In the genomic region with DNA sequence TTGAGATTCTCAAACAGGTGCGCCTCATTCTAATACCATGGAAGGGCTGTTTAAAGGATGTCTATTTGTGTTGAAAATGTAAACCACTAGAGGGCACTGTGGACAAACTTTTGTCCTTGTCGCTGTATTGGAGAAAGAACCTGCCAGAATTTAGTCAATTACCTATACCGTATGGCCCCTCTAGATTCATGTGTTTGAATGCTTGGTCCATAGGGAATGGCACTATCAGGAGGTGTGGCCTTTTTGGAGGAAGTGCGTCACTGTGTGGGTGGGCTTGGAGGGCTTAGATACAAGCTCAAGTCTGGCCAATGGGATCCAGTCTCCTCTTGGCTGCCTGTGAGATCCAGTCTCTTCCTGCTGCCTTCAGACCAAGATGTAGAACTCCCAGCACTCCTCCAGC, we compare ENCODE assay signal across 9 mouse cellular contexts.
DNase-seq lines count a peak whose midpoint lies in the region; ATAC-seq lines count a peak whose summit lies in the region.
"Had no signal": no experiment of that assay in that cellular context is flagged by ENCODE, and none has a peak within 500 bp of the region (broad histone marks: within the 10 kb centered on the region; RNA-seq: fewer than 3 reads in every experiment).

No protein-coding gene starts in this region.

- no peak overlapping the region for H3K4me3 ChIP-seq in kidney, embryonic 16.5 days (ENCODE audit: low read length)
- no peak overlapping the region for H3K4me3 ChIP-seq in midbrain, embryonic 10.5 days
- H3K4me3 ChIP-seq: heart, embryonic 13.5 days had no signal

- ATAC-seq in kidney, embryonic 16.5 days (ENCODE audit: low FRiP score, low TSS enrichment), result peak; percentile 59

- 16% methylated on average over 4 of the region's 4 CpGs for WGBS in kidney, embryonic 16.5 days
- WGBS in midbrain, embryonic 10.5 days, result 26% methylated on average over 4 of the region's 4 CpGs

- no peak overlapping the region for H3K9ac ChIP-seq in kidney, embryonic 16.5 days (replicated peaks; ENCODE audit: low read length)
- H3K9ac ChIP-seq: heart, embryonic 13.5 days had no signal

- no peak overlapping the region for H3K27ac ChIP-seq in kidney, embryonic 16.5 days (ENCODE audit: low read length)
- H3K27ac ChIP-seq in midbrain, embryonic 10.5 days (replicated peaks), result no peak overlapping the region
- H3K27ac ChIP-seq: heart, embryonic 13.5 days had no signal

- H3K27me3 ChIP-seq in kidney, embryonic 16.5 days (ENCODE audit: insufficient read depth, low read length), result no peaks in the 10 kb centered on the region
- no peaks in the 10 kb centered on the region for H3K27me3 ChIP-seq in midbrain, embryonic 10.5 days (ENCODE audit: low read depth, poor library complexity, severe bottlenecking)
- H3K27me3 ChIP-seq: heart, embryonic 13.5 days had no signal

- H3K9me3 ChIP-seq in kidney, embryonic 16.5 days (ENCODE audit: low read length), result no peaks in the 10 kb centered on the region
- no peaks in the 10 kb centered on the region; the same call in 1 of the 2 replicates for H3K9me3 ChIP-seq in midbrain, embryonic 10.5 days (replicated peaks)
- H3K9me3 ChIP-seq: heart, embryonic 13.5 days had no signal

- H3K4me1 ChIP-seq in kidney, embryonic 16.5 days (ENCODE audit: insufficient read depth, low read length), result no peaks in the 10 kb centered on the region
- H3K4me1 ChIP-seq in midbrain, embryonic 10.5 days, result peaks cover 6% of the 10 kb centered on the region
- H3K4me1 ChIP-seq: heart, embryonic 13.5 days had no signal

- peak; percentile 46 to 55 for DNase-seq in right cerebral cortex, postnatal 10 days (ENCODE audit: low spot score in 2 of 2)
- DNase-seq in right cerebral cortex, postnatal 4 days, result no peak
- peak; percentile 6 for DNase-seq in c-Kit-positive CD71-positive TER-119-negative erythroid progenitor cells, embryonic 14.5 days (ENCODE audit: low read depth)
- DNase-seq in fibroblast of lung, adult 2 months (ENCODE audit: low read depth), result peak; percentile 16
- peak; percentile 28 for DNase-seq in midbrain, embryonic 10.5 days (ENCODE audit: low spot score)
- DNase-seq in spleen, adult 12 weeks (ENCODE audit: low spot score), result no peak
- DNase-seq in heart, postnatal 4 days, result no peak

- H3K36me3 ChIP-seq in kidney, embryonic 16.5 days (ENCODE audit: insufficient read depth, low read length), result no peaks in the 10 kb centered on the region
- H3K36me3 ChIP-seq in midbrain, embryonic 10.5 days, result no peaks in the 10 kb centered on the region
- H3K36me3 ChIP-seq: heart, embryonic 13.5 days had no signal

- H3K4me2 ChIP-seq in kidney, embryonic 16.5 days (replicated peaks; ENCODE audit: low read depth, low read length), result no peak overlapping the region
- H3K4me2 ChIP-seq: heart, embryonic 13.5 days had no signal

Comparison
In these comparisons a context has a peak if more than half of its experiments do, and no peak if none do; other contexts are left out.
1. DNase-seq: peak in right cerebral cortex, postnatal 10 days (2 of 2), c-Kit-positive CD71-positive TER-119-negative erythroid progenitor cells, embryonic 14.5 days (single experiment), fibroblast of lung, adult 2 months (single experiment) and midbrain, embryonic 10.5 days (single experiment); none in right cerebral cortex, postnatal 4 days (single experiment), spleen, adult 12 weeks (single experiment) and heart, postnatal 4 days (single experiment).